Mouse (Mus musculus): ENCODE data around the gene Prkg1.

DNA sequence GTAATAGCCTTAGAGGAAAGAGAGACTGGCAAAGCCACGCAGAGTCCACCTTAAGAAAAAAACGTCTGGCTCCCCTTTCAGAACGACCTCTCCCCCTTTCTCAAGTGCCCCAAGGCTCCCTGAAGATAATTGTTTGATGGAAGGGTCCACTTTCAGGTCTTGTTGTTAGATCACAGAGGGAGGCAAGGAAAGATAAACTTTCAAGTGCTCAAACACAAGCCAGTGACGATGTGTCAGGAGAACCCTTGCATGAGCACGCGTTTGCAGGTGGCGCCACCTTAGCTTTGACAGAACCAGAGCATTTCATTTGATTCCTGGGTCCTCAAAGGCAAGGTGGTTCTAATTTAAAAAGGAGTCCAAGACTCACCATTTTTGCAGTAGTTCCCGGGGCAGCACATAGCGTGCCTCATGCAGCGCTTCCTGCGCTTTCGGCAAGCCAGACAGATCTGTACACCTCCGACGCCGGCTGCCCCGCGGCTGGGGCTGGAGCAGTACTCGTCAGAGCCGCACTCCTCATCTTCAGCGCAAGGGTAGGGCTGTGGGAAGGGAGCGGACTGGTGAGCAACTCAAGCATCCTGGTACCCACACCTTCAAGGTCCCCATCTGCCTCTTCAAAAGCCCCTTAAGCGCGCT lies 1216.3 kb downstream of the Prkg1 start:
- TF ChIP-seq POLR2A (IDR thresholded peaks at IDR 0.05; ENCODE audit: control insufficient read depth in 1 of 2, insufficient read depth in 1 of 2, low read depth in 1 of 2, low read length in 2 of 2, poor library complexity in 1 of 2) (no peak), ELF1 (IDR thresholded peaks at IDR 0.05; ENCODE audit: low read depth, low read length) (no peak)

All from MEL (cell line).